Mouse (Mus musculus) heart, postnatal 0 days (tissue): ENCODE data around the gene Fbxo31.

Source experiments
- CTCF ChIP-seq: IDR thresholded peaks from 2 replicates; pipeline ENCODE4 v1.5.1; 2016; ENCODE audit warnings: antibody characterized with exemption, control low read depth, low read depth
- EP300 ChIP-seq: IDR thresholded peaks from 2 replicates; pipeline ENCODE4 v1.6.1; 2016; ENCODE audit warnings: antibody characterized with exemption, low read depth

DNA sequence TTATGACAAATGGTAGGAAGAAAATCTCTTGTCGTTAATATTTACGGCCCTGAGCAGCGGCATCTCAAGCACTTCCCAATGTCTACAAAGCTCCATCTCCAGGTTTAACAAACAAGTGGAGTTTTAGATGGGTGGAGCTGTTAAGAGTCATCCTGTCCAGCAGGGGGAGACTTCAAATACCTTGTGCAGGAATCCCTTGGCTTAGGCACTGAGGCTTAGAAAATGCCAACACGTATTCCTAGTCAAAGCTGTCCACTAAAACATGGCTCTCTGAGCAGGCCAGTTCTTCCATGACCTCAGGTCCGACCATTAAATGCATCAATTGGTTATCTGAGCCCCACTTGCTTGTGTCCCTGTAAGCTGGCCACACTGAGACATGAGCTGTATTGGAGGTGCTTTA is 29.1 kb upstream of the Fbxo31 start:
- peak; percentile 60 for TF ChIP-seq CTCF
- no peak for TF ChIP-seq EP300
